15 mouse cellular contexts compared by ENCODE assay signal in the genomic region with DNA sequence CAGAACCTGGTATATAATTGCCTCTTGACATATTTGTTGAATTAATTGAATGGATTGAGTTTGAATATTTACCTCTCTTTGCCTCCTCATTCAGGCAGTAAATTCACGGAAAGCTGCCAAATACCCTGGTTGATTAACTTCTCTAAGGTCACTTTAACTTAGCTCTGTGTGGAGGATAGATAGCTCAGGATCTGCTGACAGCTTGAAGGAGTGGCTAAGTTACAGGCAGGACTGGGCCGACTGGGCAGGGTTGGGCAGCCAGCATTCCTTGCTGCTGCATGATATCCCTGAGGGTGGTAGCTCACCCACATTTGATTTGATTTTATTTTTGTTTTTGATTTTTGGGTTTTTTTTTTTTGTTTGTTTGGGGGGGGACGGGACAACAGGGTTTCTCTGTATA. TPM values are rescaled to one million over a fixed set of nuclear protein-coding genes. Genes with fewer than 3 reads are reported as not detected.
DNase-seq lines count a peak whose midpoint lies in the region; ATAC-seq lines count a peak whose summit lies in the region.
"Had no signal": no experiment of that assay in that cellular context is flagged by ENCODE, and none has a peak within 500 bp of the region (broad histone marks: within the 10 kb centered on the region; RNA-seq: fewer than 3 reads in every experiment).

No protein-coding gene starts in this region.

- no peak for ATAC-seq in heart, embryonic 12.5 days (ENCODE audit: insufficient number of reproducible peaks, low FRiP score)
- no peak for ATAC-seq in midbrain, embryonic 16.5 days
- ATAC-seq: CD4-positive, CD25-positive, alpha-beta regulatory T cell, adult 4 months; liver, embryonic 12.5 days had no signal

- H3K4me3 ChIP-seq in heart, embryonic 12.5 days: no peak overlapping the region
- no peak overlapping the region for H3K4me3 ChIP-seq in midbrain, embryonic 16.5 days (ENCODE audit: low read depth, low read length)
- H3K4me3 ChIP-seq: liver, embryonic 12.5 days; lung, embryonic 15.5 days; neural tube, embryonic 12.5 days had no signal

- intact Hi-C loops in heart, postnatal 36 days (cut with DNase I): loop anchor here (5.0 kb wide), 2 partner anchors 60 to 430 kb away; a partner anchor contains a TSS
- intact Hi-C loops in heart, postnatal 10 days (cut with DNase I): loop anchor here (5.0 kb wide), 2 partner anchors 165 to 430 kb away; a partner anchor contains a TSS

- H3K27ac ChIP-seq in heart, embryonic 12.5 days (ENCODE audit: poor library complexity, severe bottlenecking): peak overlapping the region; percentile 68
- no peak overlapping the region for H3K27ac ChIP-seq in midbrain, embryonic 16.5 days (ENCODE audit: low read length)
- H3K27ac ChIP-seq: liver, embryonic 12.5 days; lung, embryonic 15.5 days; neural tube, embryonic 12.5 days had no signal

- DNase-seq in heart, postnatal 36 days: no peak
- DNase-seq in ovary, adult 18-20 months (ENCODE audit: low spot score): peak; percentile 18
- no peak for DNase-seq in ovary, postnatal 36 days (ENCODE audit: low spot score)
- peak; percentile 54 to 58 for DNase-seq in heart, postnatal 10 days
- no peak for DNase-seq in embryo, embryonic 10 days (ENCODE audit: low spot score)
- DNase-seq: cerebellum, postnatal 14 days; left cerebral cortex, postnatal 4 days; right cerebral cortex, postnatal 25 days had no signal

- H3K4me2 ChIP-seq in heart, embryonic 12.5 days: peak overlapping the region; percentile 35; the same call in 1 of the 2 replicates
- no peak overlapping the region for H3K4me2 ChIP-seq in midbrain, embryonic 16.5 days (ENCODE audit: low read length)
- H3K4me2 ChIP-seq: liver, embryonic 12.5 days; lung, embryonic 15.5 days; neural tube, embryonic 12.5 days had no signal

- peaks cover 30% of the 10 kb centered on the region for H3K4me1 ChIP-seq in heart, embryonic 12.5 days (replicated peaks)
- peaks cover 26% of the 10 kb centered on the region for H3K4me1 ChIP-seq in midbrain, embryonic 16.5 days (ENCODE audit: control insufficient read depth, insufficient read depth, low read length)

- WGBS in heart, embryonic 12.5 days: 30% methylated on average over 3 of the region's 3 CpGs
- WGBS in midbrain, embryonic 16.5 days: 75% methylated on average over 3 of the region's 3 CpGs

- no peaks in the 10 kb centered on the region for H3K36me3 ChIP-seq in heart, embryonic 12.5 days
- no peaks in the 10 kb centered on the region for H3K36me3 ChIP-seq in midbrain, embryonic 16.5 days (ENCODE audit: control insufficient read depth, insufficient read depth, low read length)
- H3K36me3 ChIP-seq: lung, embryonic 15.5 days; neural tube, embryonic 12.5 days had no signal

- H3K27me3 ChIP-seq in heart, embryonic 12.5 days (replicated peaks): no peaks in the 10 kb centered on the region
- no peaks in the 10 kb centered on the region for H3K27me3 ChIP-seq in midbrain, embryonic 16.5 days (ENCODE audit: control insufficient read depth, insufficient read depth, low read depth, low read length)
- H3K27me3 ChIP-seq: lung, embryonic 15.5 days; neural tube, embryonic 12.5 days had no signal

- H3K9ac ChIP-seq in heart, embryonic 12.5 days: no peak overlapping the region
- no peak overlapping the region for H3K9ac ChIP-seq in midbrain, embryonic 16.5 days (ENCODE audit: low read depth, low read length)
- H3K9ac ChIP-seq: liver, embryonic 12.5 days; lung, embryonic 15.5 days; neural tube, embryonic 12.5 days had no signal

- no peaks in the 10 kb centered on the region for H3K9me3 ChIP-seq in heart, embryonic 12.5 days (replicated peaks)
- H3K9me3 ChIP-seq in midbrain, embryonic 16.5 days (replicated peaks; ENCODE audit: control insufficient read depth, low read length, poor library complexity, severe bottlenecking): no peaks in the 10 kb centered on the region
- H3K9me3 ChIP-seq: G1E; liver, embryonic 12.5 days; lung, embryonic 15.5 days; neural tube, embryonic 12.5 days had no signal

RNA-seq across cellular contexts. Expression of a gene that starts 1.7 kb away (rescaled TPM):
- polyA plus RNA-seq in heart, embryonic 12.5 days (2016; fragmentation: Nextera tagmentation; extraction: Ambion mirVana): 9.9 and 10.8 TPM in 2 replicates
- 10 to 100 TPM; 15.7 to 20.6 TPM for total RNA-seq in heart, postnatal 36 days (2021)
- total RNA-seq in heart, postnatal 10 days (2021): 10 to 100 TPM; 15.7 to 19.4 TPM
- polyA plus RNA-seq in midbrain, embryonic 16.5 days (2015; fragmentation: Nextera tagmentation; extraction: Ambion mirVana): 9.7 and 11.0 TPM in 2 replicates

RNA-seq across cellular contexts. Expression of a gene that starts 59.7 kb away (rescaled TPM):
- 31.9 and 33.2 TPM in 2 replicates for polyA plus RNA-seq in heart, embryonic 12.5 days (2016; fragmentation: Nextera tagmentation; extraction: Ambion mirVana)
- 10 to 100 TPM; 19.6 to 23.7 TPM for total RNA-seq in heart, postnatal 36 days (2021)
- 10 to 100 TPM; 21.1 to 24.3 TPM for total RNA-seq in heart, postnatal 10 days (2021)
- 34.9 and 37.9 TPM in 2 replicates for polyA plus RNA-seq in midbrain, embryonic 16.5 days (2015; fragmentation: Nextera tagmentation; extraction: Ambion mirVana)

Comparison
In these comparisons a context has a peak if more than half of its experiments do, and no peak if none do; other contexts are left out.
1. DNase-seq: peak in ovary, adult 18-20 months (single experiment) and heart, postnatal 10 days (2 of 2); none in heart, postnatal 36 days (0 of 2), ovary, postnatal 36 days (single experiment) and embryo, embryonic 10 days (single experiment).